Mouse (Mus musculus) E14TG2a.4 (cell line): ENCODE results near the gene Gm20388.

Experiments
- CTCF ChIP-seq: conservative IDR thresholded peaks from 2 replicates; pipeline ENCODE4 v1.5.1; 2014; ENCODE audit warnings: low read length
- NANOG ChIP-seq: IDR thresholded peaks from 2 replicates; pipeline ENCODE4 v1.6.1; 2014; ENCODE audit warnings: borderline replicate concordance, low read length, mixed read lengths

- TF ChIP-seq CTCF (no peak), NANOG (no peak)
Measured at GRCm38 (mm10) chr8:124393013-124393412, 4482.4 kb downstream of the Gm20388 start.
